Mouse (Mus musculus) erythroblast, embryonic 14.5 days (primary cell): ENCODE results near the gene Rnf20.

ENCODE experiments used
- GATA1 ChIP-seq: IDR thresholded peaks from 2 replicates; pipeline ENCODE4 v1.6.1; 2012; ENCODE audit warnings: low read length, inconsistent platforms, mixed read lengths
- TAL1 ChIP-seq: IDR thresholded peaks from 3 replicates; pipeline ENCODE4 v1.6.1; 2012; ENCODE audit warnings: low read length, inconsistent platforms, mixed read lengths

DNA sequence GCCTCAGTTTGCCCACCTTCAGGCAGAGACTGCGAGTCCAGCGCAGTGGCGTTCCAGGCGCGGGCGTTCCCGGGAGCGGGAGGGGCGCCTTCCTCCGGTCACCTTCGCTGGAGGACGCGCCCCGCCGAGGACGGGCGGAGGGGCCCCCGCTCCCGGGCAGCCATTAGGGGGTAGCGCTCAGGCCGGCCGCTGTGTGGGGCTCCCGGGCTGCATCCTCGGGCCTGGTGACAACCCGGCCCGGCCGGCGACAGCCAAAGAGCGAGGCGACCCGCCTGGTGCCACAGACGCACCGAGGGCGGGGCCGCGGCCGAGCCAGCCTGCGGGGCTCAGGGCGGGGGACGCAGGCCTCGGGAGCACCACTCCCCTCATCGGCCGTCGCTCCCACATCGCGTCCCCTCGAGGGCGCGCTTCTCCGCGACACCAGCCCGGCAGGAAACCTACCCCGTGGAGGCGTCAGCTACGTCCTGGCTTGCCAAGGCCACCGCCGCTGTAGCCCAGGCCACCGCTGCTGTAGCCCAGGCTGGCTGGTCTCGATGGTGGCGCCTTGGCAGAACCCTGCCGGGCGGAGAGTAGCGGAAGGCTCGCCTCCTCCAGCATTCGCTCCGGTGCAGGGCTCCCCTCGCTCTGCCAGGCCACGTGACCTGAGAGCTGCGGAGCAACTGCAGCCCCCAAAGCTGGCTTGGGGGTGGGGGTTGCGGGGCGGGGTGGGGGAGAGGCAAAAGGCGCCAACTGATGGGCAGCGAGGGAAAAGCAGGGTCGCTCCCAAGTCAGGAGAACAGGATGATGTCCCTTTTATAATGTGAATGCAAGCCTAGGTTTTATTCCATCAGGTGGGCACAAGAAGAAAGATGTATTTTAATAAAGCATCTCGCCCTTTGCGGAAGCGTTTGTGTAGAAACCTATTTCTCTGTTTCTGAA is 34.4 kb upstream of the Rnf20 start, which contains the start of gene Tmem246:
- TF ChIP-seq GATA1 (no peak), TAL1 (no peak)
